Mouse (Mus musculus) embryo, embryonic 11.5 days (tissue): ENCODE measurements at regions not wholly inside any gene's neighbourhood (a gene's known extent, or its start where the extent isn't known, plus 50 kb on each side); places are given as distances from the start of the nearest gene placed in this dataset.
"Not testable (repeated sequence)": the region's sequence is repeated elsewhere in the genome, so short reads cannot be mapped to it uniquely, and the experiment has no call there.

ENCODE experiments used
- DNase-seq: peaks from one replicate; pipeline ENCODE4 v3.0.0-alpha.2; 2012; ENCODE audit warnings: low read depth, low spot score

- DNase-seq: no peak
Measured at GRCm38 (mm10) chr8:100206557-100207349, 790.5 kb upstream of the Cdh8 start.

- no peak for DNase-seq
Measured at GRCm38 (mm10) chr8:100193228-100193627, 777.0 kb upstream of the Cdh8 start.

GRCm38 (mm10) chr8:100190698-100191097 lies 774.4 kb upstream of the Cdh8 start:
- no peak for DNase-seq

- DNase-seq: no peak
Measured at GRCm38 (mm10) chr8:100187976-100188375, 771.7 kb upstream of the Cdh8 start.

GRCm38 (mm10) chr8:100176502-100176901 lies 760.2 kb upstream of the Cdh8 start:
- no peak for DNase-seq

GRCm38 (mm10) chr8:100145411-100145810 lies 729.1 kb upstream of the Cdh8 start:
- DNase-seq: no peak

GRCm38 (mm10) chr8:100144124-100144680 lies 727.9 kb upstream of the Cdh8 start:
- DNase-seq: no peak

GRCm38 (mm10) chr8:100104412-100105365 lies 688.4 kb upstream of the Cdh8 start:
- DNase-seq: peak; percentile 0

- DNase-seq: no peak
Measured at GRCm38 (mm10) chr8:100101957-100102356, 685.7 kb upstream of the Cdh8 start.

- no peak for DNase-seq
Measured at GRCm38 (mm10) chr8:100072059-100072729, 655.9 kb upstream of the Cdh8 start.

GRCm38 (mm10) chr8:100069761-100070160 lies 653.5 kb upstream of the Cdh8 start:
- no peak for DNase-seq

GRCm38 (mm10) chr8:100038931-100039330 lies 622.7 kb upstream of the Cdh8 start:
- DNase-seq: no peak

GRCm38 (mm10) chr8:100034474-100034873 lies 618.2 kb upstream of the Cdh8 start:
- DNase-seq: no peak

- DNase-seq: not testable (repeated sequence)
Measured at GRCm38 (mm10) chr8:100030358-100030757, 614.1 kb upstream of the Cdh8 start.

GRCm38 (mm10) chr8:100015638-100016037 lies 599.4 kb upstream of the Cdh8 start:
- no peak for DNase-seq

GRCm38 (mm10) chr8:99999554-99999953 lies 583.3 kb upstream of the Cdh8 start:
- no peak for DNase-seq

GRCm38 (mm10) chr8:99983696-99984095 lies 567.4 kb upstream of the Cdh8 start:
- DNase-seq: no peak

- no peak for DNase-seq
Measured at GRCm38 (mm10) chr8:99954697-99955096, 538.4 kb upstream of the Cdh8 start.

GRCm38 (mm10) chr8:99953876-99954275 lies 537.6 kb upstream of the Cdh8 start:
- DNase-seq: no peak

- DNase-seq: no peak
Measured at GRCm38 (mm10) chr8:99933159-99933558, 516.9 kb upstream of the Cdh8 start.
